Mouse (Mus musculus) liver, embryonic 14.5 days (tissue): ENCODE measurements at regions not wholly inside any gene's neighbourhood (a gene's known extent, or its start where the extent isn't known, plus 50 kb on each side); places are given as distances from the start of the nearest gene placed in this dataset.

Experiments used
- CTCF ChIP-seq: IDR thresholded peaks from 2 replicates; pipeline ENCODE4 v1.5.1; 2016; ENCODE audit warnings: antibody characterized with exemption, low read depth, control low read depth
- EP300 ChIP-seq: IDR thresholded peaks from 2 replicates; pipeline ENCODE4 v1.6.1; 2016; ENCODE audit warnings: antibody characterized with exemption, low read depth

DNA sequence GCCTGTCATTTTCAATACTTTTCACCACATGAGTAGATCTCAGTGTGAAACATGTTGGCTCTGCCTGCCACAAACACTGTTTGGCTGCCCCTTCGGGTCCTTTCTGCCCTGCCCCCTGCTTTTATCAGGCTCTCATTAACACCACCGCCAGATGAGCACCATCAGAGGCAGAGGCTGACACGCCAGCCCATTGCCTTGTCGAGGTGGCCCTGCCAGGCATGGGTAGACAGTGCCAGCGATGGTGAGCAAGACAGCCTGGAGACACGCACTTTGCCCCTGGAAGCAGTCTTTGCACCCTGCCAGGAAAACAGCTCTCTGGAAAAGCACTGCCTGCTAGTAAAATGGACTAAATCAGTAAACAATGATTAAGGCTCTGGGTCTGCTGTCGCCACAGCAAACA is 158.2 kb downstream of the Gm10295 start:
- TF ChIP-seq CTCF (no peak), EP300 (no peak)
